Mouse (Mus musculus) embryonic facial prominence, embryonic 14.5 days (tissue): ENCODE data around the gene 2310030G06Rik. TPM values are rescaled to one million over a fixed set of nuclear protein-coding genes. Genes with fewer than 3 reads are reported as not detected.

Source experiments
- polyA plus RNA-seq: library from polyadenylated mRNA; unstranded; fragments of >200 nt; fragmentation: Nextera tagmentation; extraction: Ambion mirVana; gene quantifications from 2 replicates; pipeline ENCODE4 v1.2.1, GENCODE M21; 2014

Gene 2310030G06Rik
- polyA plus RNA-seq, 1 experiment from 2014 or later: 4.0 TPM

Other genes with a start within 250 kb of the 2310030G06Rik start
- gene Pts, start 217.8 kb downstream of the 2310030G06Rik start, polyA plus RNA-seq: 61.3 and 63.3 TPM in 2 replicates
- 6.1 and 7.7 TPM in 2 replicates for gene Il18, start 191.7 kb downstream of the 2310030G06Rik start, polyA plus RNA-seq
- gene Bco2, start 191.4 kb downstream of the 2310030G06Rik start, polyA plus RNA-seq: 0.15 and 0.16 TPM in 2 replicates
- gene Tex12, start 185.2 kb downstream of the 2310030G06Rik start, polyA plus RNA-seq: 0.21 TPM in 1 of 2 replicates, not detected in the other
- 300 and 330 TPM in 2 replicates for gene Sdhd, start 142.7 kb downstream of the 2310030G06Rik start, polyA plus RNA-seq
- gene Timm8b, start 142.6 kb downstream of the 2310030G06Rik start, polyA plus RNA-seq: 239 and 285 TPM in 2 replicates
- gene Pih1d2, start 129.2 kb downstream of the 2310030G06Rik start, polyA plus RNA-seq: 3.2 and 5.8 TPM in 2 replicates
- gene Nkapd1, start 129.1 kb downstream of the 2310030G06Rik start, polyA plus RNA-seq: 21.5 and 24.3 TPM in 2 replicates
- 60.1 and 65.9 TPM in 2 replicates for gene Dlat, start 86.8 kb downstream of the 2310030G06Rik start, polyA plus RNA-seq
- gene Dixdc1, start 7.0 kb downstream of the 2310030G06Rik start, polyA plus RNA-seq: 14.0 and 16.9 TPM in 2 replicates
- 218 and 275 TPM in 2 replicates for gene Cryab, start 4.8 kb upstream of the 2310030G06Rik start, polyA plus RNA-seq
- gene Hspb2, start 5.8 kb upstream of the 2310030G06Rik start, polyA plus RNA-seq: 112 and 136 TPM in 2 replicates
- gene Fdxacb1, start 21.7 kb upstream of the 2310030G06Rik start, polyA plus RNA-seq: 10.2 and 14.2 TPM in 2 replicates
- gene Alg9, start 28.5 kb upstream of the 2310030G06Rik start, polyA plus RNA-seq: 35.7 and 38.2 TPM in 2 replicates
- 32.5 and 41.2 TPM in 2 replicates for gene 1110032A03Rik, start 29.0 kb upstream of the 2310030G06Rik start, polyA plus RNA-seq
- gene Ppp2r1b, start 98.8 kb upstream of the 2310030G06Rik start, polyA plus RNA-seq: 55.7 and 60.0 TPM in 2 replicates